In genomic region chr13:15879576-15879975, GRCm38 (mm10) we compare ENCODE assay signal across 15 mouse cellular contexts.
"Had no signal": no experiment of that assay in that cellular context is flagged by ENCODE, and none has a peak within 500 bp of the region (broad histone marks: within the 10 kb centered on the region; RNA-seq: fewer than 3 reads in every experiment).

No protein-coding gene starts in this region.

- H3K36me3 ChIP-seq: lung, embryonic 15.5 days; midbrain, embryonic 10.5 days; midbrain, embryonic 12.5 days; neural tube, embryonic 12.5 days; stomach, embryonic 15.5 days had no signal

- H3K27me3 ChIP-seq: lung, embryonic 15.5 days; midbrain, embryonic 12.5 days; neural tube, embryonic 12.5 days; stomach, embryonic 15.5 days had no signal

- H3K4me2 ChIP-seq: lung, embryonic 15.5 days; midbrain, embryonic 12.5 days; neural tube, embryonic 12.5 days; stomach, embryonic 15.5 days had no signal

- H3K9ac ChIP-seq: lung, embryonic 15.5 days; midbrain, embryonic 12.5 days; neural tube, embryonic 12.5 days; stomach, embryonic 15.5 days had no signal

- H3K4me3 ChIP-seq: lung, embryonic 15.5 days; midbrain, embryonic 10.5 days; midbrain, embryonic 12.5 days; neural tube, embryonic 12.5 days; stomach, embryonic 15.5 days had no signal

- ATAC-seq: lung, postnatal 0 days; midbrain, embryonic 16.5 days had no signal

- DNase-seq: lung, adult 18-20 months; lung, postnatal 4 days; midbrain, embryonic 14.5 days; right cerebral cortex, postnatal 14 days; thymus, adult 2 months; thymus, postnatal 25 days; thymus, postnatal 4 days had no signal

- H3K4me1 ChIP-seq: lung, embryonic 15.5 days; midbrain, embryonic 10.5 days; midbrain, embryonic 12.5 days; neural tube, embryonic 12.5 days; stomach, embryonic 15.5 days had no signal

- H3K27ac ChIP-seq: lung, embryonic 15.5 days; midbrain, embryonic 10.5 days; midbrain, embryonic 12.5 days; neural tube, embryonic 12.5 days; stomach, embryonic 15.5 days; stomach, postnatal 0 days had no signal

- H3K9me3 ChIP-seq: lung, embryonic 15.5 days; midbrain, embryonic 10.5 days; midbrain, embryonic 12.5 days; neural tube, embryonic 12.5 days; stomach, embryonic 15.5 days had no signal
